Mouse (Mus musculus): ENCODE results near the gene Heca. TPM values are rescaled to one million over a fixed set of nuclear protein-coding genes. Genes with fewer than 3 reads are reported as not detected.

Heca gene
- 50.2 TPM for polyA plus RNA-seq (2014; fragmentation: Illumina TruSeq; extraction: RNeasy Lipid Tissue Mini Kit (QIAGEN cat#74804); ENCODE audit: low read depth, low replicate concordance)

GRCm38 (mm10) chr10:17947960-17948730 is at the start of gene Heca:
Gene Heca (minus strand): TSS chr10:17948067.

Other genes with a start within 250 kb of the Heca start
- 38.0 TPM for gene Cited2, start 224.8 kb downstream of the Heca start, polyA plus RNA-seq (2014; fragmentation: Illumina TruSeq; extraction: RNeasy Lipid Tissue Mini Kit (QIAGEN cat#74804); ENCODE audit: low read depth, low replicate concordance)
- 0.16 TPM for gene Txlnb, start 151.8 kb downstream of the Heca start, polyA plus RNA-seq (2014; fragmentation: Illumina TruSeq; extraction: RNeasy Lipid Tissue Mini Kit (QIAGEN cat#74804); ENCODE audit: low read depth, low replicate concordance)
- 46.5 TPM for gene Abracl, start 75.2 kb upstream of the Heca start, polyA plus RNA-seq (2014; fragmentation: Illumina TruSeq; extraction: RNeasy Lipid Tissue Mini Kit (QIAGEN cat#74804); ENCODE audit: low read depth, low replicate concordance)
- 19.0 TPM for gene Reps1, start 107.8 kb upstream of the Heca start, polyA plus RNA-seq (2014; fragmentation: Illumina TruSeq; extraction: RNeasy Lipid Tissue Mini Kit (QIAGEN cat#74804); ENCODE audit: low read depth, low replicate concordance)

Data from liver, adult 10 weeks (tissue).